Mouse (Mus musculus) myocyte (in vitro differentiated cells): Measurements from ENCODE around the gene Aox2.

Source experiments
- CEBPB ChIP-seq: IDR thresholded peaks from 2 replicates; pipeline ENCODE4 v1.6.1; 2011; ENCODE audit warnings: mild to moderate bottlenecking, moderate library complexity; ENCODE audit not compliant: poor library complexity, insufficient read depth, severe bottlenecking
- E2F4 ChIP-seq: IDR thresholded peaks from one replicate; pipeline ENCODE4 v1.6.1; 2011; ENCODE audit warnings: mild to moderate bottlenecking, control low read depth, moderate library complexity; ENCODE audit not compliant: insufficient read depth
- MAX ChIP-seq: IDR thresholded peaks from one replicate; pipeline ENCODE4 v1.6.1; 2011; ENCODE audit warnings: low read depth, mild to moderate bottlenecking, control low read depth
- MYOD1 ChIP-seq, 3 experiments: IDR thresholded peaks; one replicate each; pipeline ENCODE4 v1.6.1; 2011; ENCODE audit warnings: control low read depth in 2 of 3, low read depth in 2 of 3, mild to moderate bottlenecking in 2 of 3, moderate library complexity in 1 of 3; ENCODE audit not compliant: insufficient read length in 2 of 3, control insufficient read depth in 1 of 3
- MYOG ChIP-seq, 3 experiments: IDR thresholded peaks; one replicate each; pipeline ENCODE4 v1.6.1; 2011; ENCODE audit warnings: control low read depth in 2 of 3, low read depth in 2 of 3, mild to moderate bottlenecking in 2 of 3; ENCODE audit not compliant: insufficient read length in 2 of 3, control insufficient read depth in 1 of 3, insufficient read depth in 1 of 3
- POLR2A ChIP-seq: IDR thresholded peaks from one replicate; pipeline ENCODE4 v1.6.1; 2011; ENCODE audit warnings: low read depth, mild to moderate bottlenecking, control low read depth, moderate library complexity; ENCODE audit not compliant: insufficient read length
- POLR2AphosphoS2 ChIP-seq: IDR thresholded peaks from one replicate; pipeline ENCODE4 v1.6.1; 2011; ENCODE audit warnings: low read depth, control low read depth; ENCODE audit not compliant: insufficient read length
- REST ChIP-seq: IDR thresholded peaks from one replicate; pipeline ENCODE4 v1.6.1; 2011; ENCODE audit warnings: mild to moderate bottlenecking, control low read depth, moderate library complexity; ENCODE audit not compliant: insufficient read depth, insufficient read length
- TCF12 ChIP-seq: IDR thresholded peaks from one replicate; pipeline ENCODE4 v1.6.1; 2011; ENCODE audit warnings: mild to moderate bottlenecking, control low read depth; ENCODE audit not compliant: poor library complexity, insufficient read depth, severe bottlenecking
- USF1 ChIP-seq: IDR thresholded peaks from one replicate; pipeline ENCODE4 v1.6.1; 2011; ENCODE audit warnings: low read depth, mild to moderate bottlenecking, control low read depth, moderate library complexity

DNA sequence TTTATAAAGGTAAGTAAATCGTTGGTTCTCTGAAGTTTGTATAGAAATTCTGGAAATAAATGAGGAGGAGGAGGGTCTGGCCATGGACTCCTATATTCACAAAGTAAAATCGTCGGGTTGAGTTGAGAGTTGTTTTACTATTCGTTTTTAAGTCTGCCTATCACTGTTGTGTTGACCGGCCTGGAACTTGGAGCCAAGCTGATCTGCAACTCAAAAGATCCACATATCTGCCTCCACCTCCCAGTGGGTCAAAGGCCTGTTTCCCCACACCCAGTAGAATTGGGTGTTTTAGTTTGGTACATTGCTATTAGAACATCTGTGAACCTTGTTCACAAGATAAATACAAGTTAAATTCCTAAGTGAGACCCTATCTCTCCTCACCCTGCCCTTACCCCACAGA lies 125.6 kb downstream of the Aox2 start:
- TF ChIP-seq POLR2A: no peak
- no peak for TF ChIP-seq E2F4
- TF ChIP-seq TCF12: no peak
- no peak for TF ChIP-seq POLR2AphosphoS2
- TF ChIP-seq MAX: no peak
- TF ChIP-seq MYOG (IDR thresholded peaks at IDR 0.05; ENCODE audit: control insufficient read depth in 1 of 3, insufficient read depth in 1 of 3, insufficient read length in 2 of 3, low read depth in 2 of 3): no peak
- no peak for TF ChIP-seq USF1
- TF ChIP-seq CEBPB: no peak
- TF ChIP-seq REST: no peak
- no peak for TF ChIP-seq MYOD1 (IDR thresholded peaks at IDR 0.05; ENCODE audit: control insufficient read depth in 1 of 3, insufficient read length in 2 of 3, low read depth in 2 of 3)
